Mouse (Mus musculus): ENCODE measurements around the gene Cptp. TPM values are rescaled to one million over a fixed set of nuclear protein-coding genes. Genes with fewer than 3 reads are reported as not detected.
A peak's percentile ranks its signal among the peaks of the same experiment; 100 is the strongest.

Cptp gene
- polyA plus RNA-seq, 1 experiment = 69.1 TPM

- Histone ChIP-seq H3K36me3 (ENCODE audit: control insufficient read depth, insufficient read depth, low read length) (peaks cover 23% of the 10 kb centered on the region), H3K27me3 (ENCODE audit: control insufficient read depth, insufficient read depth, low read length) (no peaks in the 10 kb centered on the region), H3K4me1 (ENCODE audit: control insufficient read depth, insufficient read depth, insufficient read length, low read length) (no peaks in the 10 kb centered on the region), H3K4me3 (ENCODE audit: low read depth, low read length) (no peak overlapping the region), H3K27ac (ENCODE audit: insufficient read depth, low read depth, low read length) (no peak overlapping the region)
- TF ChIP-seq CTCF (IDR thresholded peaks at IDR 0.05; ENCODE audit: extremely low read depth, insufficient read length, insufficient replicate concordance, low read depth, low read length) (no peak), POLR2A (IDR thresholded peaks at IDR 0.05; ENCODE audit: low read depth, low read length) (no peak)
- WGBS = 94% methylated on average over 13 of the region's 13 CpGs
Observed at GRCm38 (mm10) chr4:155903246-155903645, 34.0 kb upstream of the Cptp start.

GRCm38 (mm10) chr4:155901205-155901604 is 32.0 kb upstream of the Cptp start:
- no peak for TF ChIP-seq CTCF (IDR thresholded peaks at IDR 0.05; ENCODE audit: extremely low read depth, insufficient read length, insufficient replicate concordance, low read depth, low read length)
- no peak for TF ChIP-seq POLR2A (IDR thresholded peaks at IDR 0.05; ENCODE audit: low read depth, low read length)
- 30% methylated on average over 3 of the region's 3 CpGs for WGBS
- Histone ChIP-seq H3K27me3 (ENCODE audit: control insufficient read depth, insufficient read depth, low read length) (no peaks in the 10 kb centered on the region), H3K36me3 (ENCODE audit: control insufficient read depth, insufficient read depth, low read length) (peaks cover 26% of the 10 kb centered on the region), H3K4me1 (ENCODE audit: control insufficient read depth, insufficient read depth, insufficient read length, low read length) (no peaks in the 10 kb centered on the region), H3K4me3 (ENCODE audit: low read depth, low read length) (no peak overlapping the region), H3K27ac (ENCODE audit: insufficient read depth, low read depth, low read length) (no peak overlapping the region)

DNA sequence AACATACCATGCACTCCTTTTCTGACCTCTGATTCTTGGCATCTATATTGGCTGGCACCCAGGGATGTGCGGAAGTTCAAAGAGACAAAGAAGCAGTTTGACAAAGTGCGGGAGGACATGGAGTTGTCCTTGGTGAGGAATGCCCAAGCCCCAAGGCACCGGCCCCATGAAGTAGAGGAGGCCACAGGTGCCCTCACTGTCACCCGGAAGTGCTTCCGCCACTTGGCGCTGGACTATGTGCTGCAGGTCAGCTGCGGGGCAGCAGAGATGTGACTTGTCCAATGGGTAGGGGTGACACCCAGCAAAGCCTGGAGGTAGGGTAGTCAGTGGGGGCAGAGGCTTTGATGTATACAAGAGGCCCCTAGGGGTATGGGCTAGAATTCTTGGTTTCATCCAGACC is 30.1 kb upstream of the Cptp start:
- Histone ChIP-seq H3K4me3 (ENCODE audit: low read depth, low read length) (no peak overlapping the region), H3K36me3 (ENCODE audit: control insufficient read depth, insufficient read depth, low read length) (peaks cover 24% of the 10 kb centered on the region), H3K27me3 (ENCODE audit: control insufficient read depth, insufficient read depth, low read length) (no peaks in the 10 kb centered on the region), H3K4me1 (ENCODE audit: control insufficient read depth, insufficient read depth, insufficient read length, low read length) (peaks cover under 1% of the 10 kb centered on the region; the same call in 1 of the 2 replicates), H3K27ac (ENCODE audit: insufficient read depth, low read depth, low read length) (no peak overlapping the region)
- TF ChIP-seq CTCF (IDR thresholded peaks at IDR 0.05; ENCODE audit: extremely low read depth, insufficient read length, insufficient replicate concordance, low read depth, low read length) (no peak), POLR2A (IDR thresholded peaks at IDR 0.05; ENCODE audit: low read depth, low read length) (no peak)
- 90% methylated on average over 7 of the region's 7 CpGs for WGBS

- Histone ChIP-seq H3K36me3 (ENCODE audit: control insufficient read depth, insufficient read depth, low read length) (peaks cover 20% of the 10 kb centered on the region), H3K4me3 (ENCODE audit: low read depth, low read length) (no peak overlapping the region), H3K27me3 (ENCODE audit: control insufficient read depth, insufficient read depth, low read length) (no peaks in the 10 kb centered on the region), H3K27ac (ENCODE audit: insufficient read depth, low read depth, low read length) (no peak overlapping the region), H3K4me1 (ENCODE audit: control insufficient read depth, insufficient read depth, insufficient read length, low read length) (peaks cover 8% of the 10 kb centered on the region)
- TF ChIP-seq CTCF (IDR thresholded peaks at IDR 0.05; ENCODE audit: extremely low read depth, insufficient read length, insufficient replicate concordance, low read depth, low read length) (no peak), POLR2A (IDR thresholded peaks at IDR 0.05; ENCODE audit: low read depth, low read length) (no peak)
- 98% methylated on average over 2 of the region's 2 CpGs for WGBS
Observed at GRCm38 (mm10) chr4:155898318-155898717, 29.1 kb upstream of the Cptp start.

- TF ChIP-seq CTCF (IDR thresholded peaks at IDR 0.05; ENCODE audit: extremely low read depth, insufficient read length, insufficient replicate concordance, low read depth, low read length) (no peak), POLR2A (IDR thresholded peaks at IDR 0.05; ENCODE audit: low read depth, low read length) (no peak)
- Histone ChIP-seq H3K36me3 (ENCODE audit: control insufficient read depth, insufficient read depth, low read length) (peaks cover 9% of the 10 kb centered on the region), H3K27me3 (ENCODE audit: control insufficient read depth, insufficient read depth, low read length) (no peaks in the 10 kb centered on the region), H3K4me1 (ENCODE audit: control insufficient read depth, insufficient read depth, insufficient read length, low read length) (peaks cover 16% of the 10 kb centered on the region), H3K4me3 (ENCODE audit: low read depth, low read length) (no peak overlapping the region), H3K27ac (ENCODE audit: insufficient read depth, low read depth, low read length) (no peak overlapping the region)
- WGBS = 98% methylated on average over 12 of the region's 12 CpGs
Observed at GRCm38 (mm10) chr4:155896461-155896860, 27.2 kb upstream of the Cptp start.

- Histone ChIP-seq H3K36me3 (ENCODE audit: control insufficient read depth, insufficient read depth, low read length) (peaks cover 8% of the 10 kb centered on the region), H3K27ac (ENCODE audit: insufficient read depth, low read depth, low read length) (no peak overlapping the region), H3K4me1 (ENCODE audit: control insufficient read depth, insufficient read depth, insufficient read length, low read length) (peaks cover 16% of the 10 kb centered on the region), H3K27me3 (ENCODE audit: control insufficient read depth, insufficient read depth, low read length) (no peaks in the 10 kb centered on the region), H3K4me3 (ENCODE audit: low read depth, low read length) (no peak overlapping the region)
- TF ChIP-seq CTCF (IDR thresholded peaks at IDR 0.05; ENCODE audit: extremely low read depth, insufficient read length, insufficient replicate concordance, low read depth, low read length) (no peak), POLR2A (IDR thresholded peaks at IDR 0.05; ENCODE audit: low read depth, low read length) (no peak)
- WGBS = 91% methylated on average over 4 of the region's 4 CpGs
Observed at GRCm38 (mm10) chr4:155895826-155896225, 26.6 kb upstream of the Cptp start.

GRCm38 (mm10) chr4:155895216-155895615 is 26.0 kb upstream of the Cptp start:
- 62% methylated on average over 6 of the region's 6 CpGs for WGBS
- Histone ChIP-seq H3K4me3 (ENCODE audit: low read depth, low read length) (peak overlapping the region; percentile 15), H3K27ac (ENCODE audit: insufficient read depth, low read depth, low read length) (peak overlapping the region; percentile 64)

More at GRCm38 (mm10) chr4:155895216-155895615, 26.0 kb upstream of the Cptp start:
- H3K4me1 ChIP-seq (ENCODE audit: control insufficient read depth, insufficient read depth, insufficient read length, low read length) = peaks cover 21% of the 10 kb centered on the region
- peaks cover 8% of the 10 kb centered on the region for H3K36me3 ChIP-seq (ENCODE audit: control insufficient read depth, insufficient read depth, low read length)
- TF ChIP-seq CTCF (IDR thresholded peaks at IDR 0.05; ENCODE audit: extremely low read depth, insufficient read length, insufficient replicate concordance, low read depth, low read length) = no peak
- TF ChIP-seq POLR2A (IDR thresholded peaks at IDR 0.05; ENCODE audit: low read depth, low read length) = no peak
- no peaks in the 10 kb centered on the region for H3K27me3 ChIP-seq (ENCODE audit: control insufficient read depth, insufficient read depth, low read length)

Data from small intestine, adult 2 months (tissue).